Mouse (Mus musculus): Measurements from ENCODE around the gene Idh2. TPM values are rescaled to one million over a fixed set of nuclear protein-coding genes. Genes with fewer than 3 reads are reported as not detected.
"Not testable (repeated sequence)": the region's sequence is repeated elsewhere in the genome, so short reads cannot be mapped to it uniquely, and the experiment has no call there.

Idh2 gene
- total RNA-seq, 2 experiments from 2014 or later: 63.8 to 69.8 TPM

DNA sequence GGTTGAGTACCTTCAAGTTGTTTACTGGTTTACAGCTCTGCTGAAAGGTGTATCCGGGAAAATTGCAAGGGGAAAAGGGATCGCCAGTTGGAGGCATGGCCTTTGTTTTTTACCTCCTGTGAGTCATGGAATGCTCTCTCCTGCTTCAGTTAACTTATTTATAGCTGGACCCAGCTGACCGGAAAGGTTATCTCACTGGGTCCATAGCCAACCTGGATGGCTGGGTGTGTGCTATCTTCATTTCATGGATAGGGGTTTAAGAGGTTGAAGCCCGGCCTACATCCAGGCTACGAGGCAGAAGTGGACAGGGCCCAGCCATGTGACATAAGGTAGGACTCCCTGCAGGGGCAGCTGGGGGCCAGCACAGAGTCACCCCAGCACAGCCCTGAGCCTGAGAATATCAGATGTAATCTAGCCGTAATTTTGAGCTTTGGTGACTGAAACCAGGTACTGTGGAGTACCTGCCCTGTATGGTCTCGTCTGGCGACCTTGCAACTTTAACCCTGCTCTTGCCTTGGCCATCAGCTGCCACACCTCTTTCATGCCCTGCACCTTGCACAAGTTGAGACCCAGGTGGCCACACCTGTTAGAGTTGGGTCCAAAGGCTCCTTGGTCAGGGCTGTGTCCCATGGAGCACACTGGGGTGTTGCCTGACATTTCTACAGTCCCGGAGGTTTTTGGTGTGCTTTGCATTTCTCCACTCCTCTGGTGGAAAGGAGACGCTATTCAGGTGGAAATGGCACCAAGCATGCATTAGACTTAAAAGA lies 55.0 kb downstream of the Idh2 start:
- Histone ChIP-seq H3K27ac (no peak overlapping the region), H3K4me3 (no peak overlapping the region)
- TF ChIP-seq CTCF (conservative IDR thresholded peaks at IDR 0.05): no peak
- DNase-seq (ENCODE audit: low spot score in 2 of 2): no peak

DNA sequence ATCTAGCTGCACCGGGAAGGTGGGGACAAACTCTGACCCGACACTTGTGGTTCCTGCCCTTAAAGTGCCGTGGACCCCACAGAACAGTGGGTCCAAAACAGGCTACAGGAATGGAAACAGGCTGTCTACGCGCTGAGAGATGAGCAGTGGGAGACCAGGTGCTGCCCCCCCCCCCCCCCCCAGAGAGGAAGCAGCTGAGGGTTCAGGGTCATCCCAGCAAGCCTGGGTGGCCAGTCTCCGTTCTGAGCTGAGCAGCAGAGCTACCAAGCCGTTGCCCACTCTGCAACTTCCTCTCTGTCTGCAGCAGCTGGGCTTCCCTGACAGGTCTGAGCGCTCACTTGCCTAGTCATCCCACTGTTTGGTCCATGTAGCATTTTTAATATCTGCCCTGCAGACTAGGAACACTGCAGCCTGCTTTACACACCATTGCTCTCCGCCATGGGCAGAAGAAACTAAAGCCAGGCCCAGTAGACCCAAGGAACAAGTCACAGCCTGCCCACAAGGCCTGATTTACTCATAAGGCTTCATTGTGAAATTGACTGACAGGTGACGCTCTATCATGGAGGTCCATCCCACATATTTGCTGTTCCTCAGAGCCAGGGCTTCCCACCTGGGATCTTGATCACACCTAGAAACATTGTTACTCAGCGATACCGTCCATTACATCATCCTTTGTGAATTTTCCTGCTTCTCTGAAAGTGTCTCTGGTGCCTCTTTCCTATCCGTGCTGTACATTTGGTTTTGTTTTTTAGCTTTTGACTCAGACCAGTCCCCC lies 55.9 kb downstream of the Idh2 start:
- Histone ChIP-seq H3K4me3 (no peak overlapping the region), H3K27ac (peak overlapping the region; percentile 75)
- no peak for DNase-seq (ENCODE audit: low spot score in 2 of 2)
- TF ChIP-seq CTCF (conservative IDR thresholded peaks at IDR 0.05): no peak

DNA sequence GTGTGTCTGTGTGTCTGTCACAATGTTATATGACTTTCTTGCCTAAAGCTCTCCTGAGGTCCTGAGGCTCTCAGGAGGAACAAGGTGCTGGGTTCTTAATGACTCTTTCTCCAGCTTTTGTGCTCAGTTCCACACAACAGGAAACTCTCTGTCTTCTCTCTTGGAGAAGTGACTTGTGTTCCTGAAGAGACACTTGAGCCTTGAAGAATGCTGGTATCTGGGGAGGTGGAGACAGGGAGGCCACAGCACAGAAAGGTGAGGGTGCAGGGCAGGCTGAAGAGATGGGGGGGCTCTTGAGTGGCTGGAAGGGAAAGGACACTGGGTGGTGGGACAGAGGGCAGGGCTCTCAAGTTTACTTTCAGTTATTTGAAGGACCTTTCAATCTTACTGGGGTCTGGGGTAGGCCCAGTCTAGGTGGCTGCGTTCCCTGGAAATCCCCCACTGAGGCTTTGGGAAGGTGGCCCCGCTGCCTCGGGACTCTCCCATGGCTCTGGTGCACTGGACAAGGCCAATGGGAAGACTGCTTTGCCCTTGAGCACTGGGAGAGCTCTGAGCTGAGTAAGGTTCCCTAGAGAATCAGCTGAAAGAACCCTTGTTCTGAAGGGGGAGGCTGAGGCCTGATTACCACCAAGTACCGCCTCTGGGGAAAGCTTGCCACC lies 56.7 kb downstream of the Idh2 start:
- no peak for DNase-seq (ENCODE audit: low spot score in 2 of 2)
- no peak overlapping the region for H3K4me3 ChIP-seq
- no peak for TF ChIP-seq CTCF (conservative IDR thresholded peaks at IDR 0.05)
- peak overlapping the region; percentile 75 for H3K27ac ChIP-seq

DNA sequence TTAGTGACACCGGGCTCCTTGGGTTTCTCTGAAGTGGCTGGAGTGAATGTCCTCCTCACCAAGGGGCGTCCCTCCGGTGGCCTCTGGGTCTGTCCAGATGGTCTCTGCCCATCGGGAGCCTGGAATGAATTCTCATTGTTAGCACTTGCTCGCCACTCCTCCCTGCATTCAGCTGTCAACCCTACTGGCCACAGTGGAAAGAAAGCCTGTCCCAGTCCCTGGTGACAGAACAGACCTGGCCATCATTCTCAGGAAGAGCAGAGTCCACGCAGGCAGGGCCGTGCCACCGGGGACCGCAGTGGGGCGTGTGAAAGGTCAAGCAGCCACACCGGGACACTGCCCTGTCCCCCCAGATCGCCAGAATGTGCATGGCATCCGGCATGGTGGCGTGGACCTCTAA lies 57.4 kb downstream of the Idh2 start:
- H3K27ac ChIP-seq: peak overlapping the region; percentile 75
- H3K4me3 ChIP-seq: no peak overlapping the region
- DNase-seq (ENCODE audit: low spot score in 2 of 2): no peak
- TF ChIP-seq CTCF (conservative IDR thresholded peaks at IDR 0.05): no peak

DNA sequence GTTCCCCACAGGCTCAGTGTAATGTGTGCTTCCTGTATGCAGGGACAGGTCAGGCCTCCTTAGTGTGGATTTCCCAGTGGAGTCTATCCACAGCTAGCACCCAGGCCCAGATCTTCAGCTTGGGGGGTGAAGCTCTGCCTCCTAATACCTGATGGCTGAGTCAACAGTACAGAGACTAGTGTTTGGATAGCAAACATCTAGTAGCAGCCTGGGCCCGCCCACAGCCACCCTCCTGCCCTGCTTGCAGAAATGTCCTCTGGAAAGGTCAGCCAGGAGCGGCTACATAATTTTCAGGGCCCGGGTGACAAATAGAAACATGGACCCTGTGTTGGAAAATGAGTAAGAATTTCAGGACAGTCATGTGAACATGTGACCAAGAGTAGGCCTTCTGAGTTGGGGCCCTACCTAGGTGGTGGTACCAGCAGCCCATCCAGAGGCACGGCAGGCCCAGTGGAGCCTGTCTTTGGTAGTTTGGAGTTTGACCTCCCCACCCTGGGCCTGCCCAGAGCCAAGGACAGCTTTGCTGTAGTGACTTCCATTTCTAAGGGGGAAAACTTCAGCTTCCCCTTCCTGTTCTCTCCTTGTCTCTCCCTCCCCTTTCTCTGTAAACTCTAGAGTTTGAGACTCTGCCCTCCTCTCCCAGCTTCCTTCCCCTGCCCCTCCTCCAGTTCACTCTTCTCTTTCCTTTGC lies 58.0 kb downstream of the Idh2 start:
- no peak for DNase-seq (ENCODE audit: low spot score in 2 of 2)
- Histone ChIP-seq H3K4me3 (no peak overlapping the region), H3K27ac (peak overlapping the region; percentile 75)
- TF ChIP-seq CTCF (conservative IDR thresholded peaks at IDR 0.05): no peak

DNA sequence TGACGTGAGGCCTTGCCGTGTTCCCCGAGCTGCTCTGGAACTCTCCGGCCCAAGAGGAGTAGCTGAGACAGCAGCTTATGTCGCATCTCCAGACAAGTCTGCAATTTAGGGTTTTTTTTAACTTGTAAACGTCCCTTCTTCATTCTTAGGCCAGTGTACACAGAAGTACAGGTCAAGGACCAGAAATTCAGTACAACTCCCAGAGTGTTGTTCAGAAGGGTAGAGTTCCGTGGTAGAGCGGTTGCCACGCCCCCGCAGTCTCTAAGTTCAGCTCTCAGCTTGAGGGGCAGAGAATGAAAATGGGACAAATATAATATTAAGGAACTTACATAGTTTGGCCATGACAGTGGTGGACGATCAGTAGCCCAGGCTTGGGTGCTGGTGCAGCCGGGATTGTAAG lies 59.4 kb downstream of the Idh2 start:
- no peak for DNase-seq (ENCODE audit: low spot score in 2 of 2)
- H3K4me3 ChIP-seq: no peak overlapping the region
- no peak for TF ChIP-seq CTCF (conservative IDR thresholded peaks at IDR 0.05)
- no peak overlapping the region for H3K27ac ChIP-seq

DNA sequence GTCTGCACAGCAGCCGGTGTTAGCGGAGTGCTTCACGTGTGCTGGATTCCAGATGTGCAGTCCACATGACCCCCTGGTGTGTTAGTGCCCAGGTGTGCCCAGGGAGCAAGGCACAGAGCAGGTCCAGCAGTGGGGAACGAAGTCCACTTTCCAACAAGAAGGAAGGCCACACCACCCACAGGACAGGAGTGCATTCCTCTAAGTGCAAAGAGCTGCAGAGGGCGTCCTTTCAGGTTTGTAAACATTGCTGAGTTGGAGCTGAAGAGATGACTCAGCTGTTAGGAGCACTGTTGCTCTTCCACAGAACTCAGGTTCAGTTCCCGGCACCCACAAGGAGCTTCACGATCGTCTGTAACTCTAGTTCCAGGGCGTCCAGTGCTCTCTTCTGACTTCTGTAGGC lies 62.0 kb downstream of the Idh2 start:
- Histone ChIP-seq H3K4me3 (no peak overlapping the region), H3K27ac (no peak overlapping the region)
- DNase-seq (ENCODE audit: low spot score in 2 of 2): no peak
- TF ChIP-seq CTCF (conservative IDR thresholded peaks at IDR 0.05): no peak

DNA sequence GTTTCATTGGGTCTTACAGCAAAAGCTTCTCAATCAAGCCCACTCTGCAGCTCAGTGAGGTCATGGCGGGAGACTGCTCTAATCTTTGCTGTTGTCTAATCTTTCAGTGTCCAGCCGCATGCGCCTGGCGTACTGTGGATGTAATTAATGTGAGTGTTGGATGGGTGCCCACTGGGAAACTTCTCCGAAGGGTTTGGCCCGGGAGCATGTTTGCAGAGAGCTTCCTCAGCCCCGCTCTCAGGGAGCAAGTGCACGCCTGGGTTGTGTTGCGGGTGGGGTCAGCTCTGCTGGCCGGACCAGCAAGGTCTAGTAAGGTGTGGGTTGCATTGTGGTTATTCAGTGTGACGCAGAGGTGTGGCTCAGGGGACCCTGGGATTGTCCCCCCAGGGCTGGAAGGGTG lies 62.9 kb downstream of the Idh2 start:
- DNase-seq (ENCODE audit: low spot score in 2 of 2): no peak
- H3K27ac ChIP-seq: no peak overlapping the region
- TF ChIP-seq CTCF (conservative IDR thresholded peaks at IDR 0.05): no peak
- H3K4me3 ChIP-seq: no peak overlapping the region

DNA sequence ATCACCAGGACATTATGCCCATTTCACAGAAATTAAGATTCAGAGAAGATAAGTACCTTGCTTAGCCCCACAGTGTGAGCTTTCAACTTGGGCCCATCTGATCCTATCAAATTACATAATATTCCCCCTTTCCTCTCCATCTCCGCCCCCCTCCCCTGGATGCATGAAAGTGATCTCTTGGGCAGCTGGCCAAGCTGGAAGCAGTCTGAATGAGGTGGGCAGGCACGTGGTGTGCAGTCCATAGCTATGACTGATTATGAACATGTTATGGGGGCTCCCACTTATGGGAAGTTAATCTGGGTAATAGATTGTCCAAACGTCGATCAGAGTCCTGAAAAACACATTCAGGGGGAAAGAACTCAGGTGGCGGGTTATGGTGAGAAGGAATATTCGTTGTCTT lies 63.4 kb downstream of the Idh2 start:
- Histone ChIP-seq H3K27ac (no peak overlapping the region), H3K4me3 (no peak overlapping the region)
- DNase-seq (ENCODE audit: low spot score in 2 of 2): no peak
- no peak for TF ChIP-seq CTCF (conservative IDR thresholded peaks at IDR 0.05)

DNA sequence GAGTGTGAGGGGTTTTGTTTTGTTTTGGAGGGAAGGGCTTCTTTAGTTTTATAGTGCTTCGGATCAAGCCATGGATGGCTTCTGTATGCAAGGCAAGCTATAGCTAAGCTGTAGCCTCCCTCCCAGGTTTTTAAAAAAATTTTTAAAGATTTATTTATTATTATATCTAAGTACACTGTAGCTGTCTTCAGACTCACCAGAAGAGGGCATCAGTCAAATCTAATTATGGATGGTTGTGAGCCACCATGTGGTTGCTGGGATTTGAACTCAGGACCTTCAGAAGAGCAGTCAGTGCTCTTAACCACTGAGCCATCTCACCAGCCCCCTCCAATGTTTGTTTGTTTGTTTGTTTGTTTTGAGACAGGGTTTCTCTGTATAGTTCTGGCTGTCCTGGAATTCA lies 64.8 kb downstream of the Idh2 start:
- peak; percentile 59 for TF ChIP-seq CTCF (conservative IDR thresholded peaks at IDR 0.05)
- not testable (repeated sequence) for H3K27ac ChIP-seq; DNase-seq (ENCODE audit: low spot score in 2 of 2); H3K4me3 ChIP-seq

DNA sequence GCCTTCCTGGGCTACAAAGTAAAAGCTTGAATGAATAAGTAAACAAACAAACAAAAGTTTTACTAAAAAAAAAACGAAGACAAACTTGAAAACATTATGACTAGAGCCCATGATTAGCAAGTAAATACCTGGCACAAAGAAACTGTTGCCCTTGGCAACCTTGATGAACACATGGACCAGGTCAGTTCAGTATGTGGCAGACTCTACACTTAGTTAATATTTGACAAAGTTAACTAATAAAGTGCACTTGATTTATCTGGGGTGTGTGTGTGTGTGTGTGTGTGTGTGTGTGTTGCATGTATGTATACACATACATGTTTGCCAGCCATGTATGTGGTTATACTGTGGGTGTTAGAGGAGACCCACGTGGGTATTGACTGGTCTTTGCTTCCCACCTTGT lies 65.4 kb downstream of the Idh2 start:
- no peak overlapping the region for H3K4me3 ChIP-seq
- no peak for DNase-seq (ENCODE audit: low spot score in 2 of 2)

DNA sequence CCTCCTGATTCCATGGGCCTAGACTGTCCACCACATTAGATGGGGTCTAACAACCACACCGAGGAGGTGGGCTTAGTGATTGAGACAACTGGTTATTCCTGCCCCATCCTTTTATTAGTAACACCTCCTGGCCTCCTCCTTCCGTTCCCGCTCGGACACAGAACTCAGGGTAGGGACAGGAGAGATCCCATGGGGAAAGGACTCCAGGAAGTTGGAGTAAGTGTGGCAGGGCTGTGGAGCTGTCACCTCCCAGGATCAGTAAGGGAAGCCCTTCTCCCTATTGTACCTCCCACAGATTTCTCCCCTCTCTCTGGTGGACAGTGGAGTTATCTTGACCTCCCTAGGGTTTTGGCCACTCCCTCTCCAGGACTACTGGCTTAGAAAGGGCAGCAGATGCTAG lies 68.2 kb downstream of the Idh2 start:
- no peak overlapping the region for H3K4me3 ChIP-seq
- no peak overlapping the region for H3K27ac ChIP-seq
- no peak for TF ChIP-seq CTCF (conservative IDR thresholded peaks at IDR 0.05)
- no peak for DNase-seq (ENCODE audit: low spot score in 2 of 2)

More for the DNA sequence above, 65.4 kb downstream of the Idh2 start:
- no peak for TF ChIP-seq CTCF (conservative IDR thresholded peaks at IDR 0.05)
- H3K27ac ChIP-seq: no peak overlapping the region

Other genes with a start within 250 kb of the Idh2 start
- gene Ap3s2, start 194.7 kb downstream of the Idh2 start, total RNA-seq (2021): 10 to 100 TPM; 47.4 to 49.8 TPM
- gene Arpin, start 180.0 kb downstream of the Idh2 start, total RNA-seq (2021): 10 to 100 TPM; 13.4 TPM
- gene Zfp710, start 90.6 kb downstream of the Idh2 start, total RNA-seq (2021): 10 to 100 TPM; 21.4 to 27.3 TPM
- 10 to 100 TPM; 25.7 to 27.5 TPM for gene Sema4b, start 71.4 kb upstream of the Idh2 start, total RNA-seq (2021)
- 10 to 100 TPM; 23.6 to 25.0 TPM for gene Cib1, start 117.4 kb upstream of the Idh2 start, total RNA-seq (2021)
- gene Gdpgp1, start 117.5 kb upstream of the Idh2 start, total RNA-seq (2021): 1 to 10 TPM; 6.1 to 6.8 TPM
- gene Ttll13, start 131.0 kb upstream of the Idh2 start, total RNA-seq (2021): 1 to 10 TPM; 1.4 to 3.3 TPM
- gene Ngrn, start 145.8 kb upstream of the Idh2 start, total RNA-seq (2021): 10 to 100 TPM; 38.5 to 42.2 TPM
- 10 to 100 TPM; 22.9 to 24.7 TPM for gene Vps33b, start 154.3 kb upstream of the Idh2 start, total RNA-seq (2021)
- gene Prc1, start 179.1 kb upstream of the Idh2 start, total RNA-seq (2021): 1 to 10 TPM; 1.2 to 2.7 TPM
- gene Rccd1, start 209.1 kb upstream of the Idh2 start, total RNA-seq (2021): 10 to 100 TPM; 15.3 to 19.8 TPM
- gene Unc45a, start 225.6 kb upstream of the Idh2 start, total RNA-seq (2021): 10 to 100 TPM; 38.0 to 40.9 TPM
- gene Hddc3, start 227.7 kb upstream of the Idh2 start, total RNA-seq (2021): 10 to 100 TPM; 45.5 to 46.6 TPM

All from layer of hippocampus, adult 2 months (tissue).